Mouse (Mus musculus) retina, postnatal 1 day (tissue): Measurements from ENCODE around the gene Ttc21a.

Source experiments
- DNase-seq: peaks from one replicate; pipeline ENCODE4 v3.0.0-alpha.2; 2012

The Ttc21a gene

DNA sequence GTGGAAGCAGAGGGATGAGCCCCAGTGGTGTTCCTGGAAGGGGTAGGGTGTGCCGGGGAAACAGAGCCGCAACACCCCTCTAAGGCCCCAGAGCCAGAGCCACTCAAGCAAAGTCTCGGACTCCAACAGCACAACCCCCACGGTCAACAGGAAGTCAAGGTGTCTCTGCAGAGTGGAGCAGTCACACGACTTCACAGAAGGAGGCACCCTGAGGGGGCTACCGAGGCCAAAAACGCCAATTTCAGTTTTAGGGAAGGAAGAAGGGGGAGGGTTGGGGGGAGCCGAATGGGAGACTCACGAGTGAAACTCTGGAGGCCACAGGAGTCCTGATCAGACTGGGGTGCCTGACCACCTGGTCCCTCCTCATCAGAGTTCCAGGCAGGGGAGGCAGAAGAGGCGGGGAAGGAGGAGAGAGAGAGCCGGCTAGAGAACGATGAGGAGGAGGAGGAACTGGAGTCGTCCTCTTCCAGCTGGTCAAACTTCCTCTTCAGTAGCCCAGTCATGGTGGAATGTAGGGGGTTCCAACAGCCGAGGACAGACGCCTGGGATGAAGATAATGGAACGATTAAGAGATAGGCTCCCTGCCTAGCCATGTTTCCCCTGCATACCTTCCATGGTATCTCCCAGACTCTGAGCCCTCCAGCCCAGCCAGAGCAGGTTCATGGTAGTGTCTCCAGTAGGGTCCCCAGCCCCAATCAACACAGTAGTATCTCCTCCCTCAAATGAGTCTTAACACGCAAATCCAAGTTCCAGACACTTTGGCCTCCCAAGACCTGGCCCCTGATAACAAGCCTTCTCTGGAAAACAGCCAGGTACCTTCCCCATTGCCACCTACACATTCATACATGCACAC, 39.5 kb downstream of the Ttc21a start:
- no peak for DNase-seq

GRCm38 (mm10) chr9:119977557-119978060, 40.2 kb downstream of the Ttc21a start:
- peak; percentile 49 for DNase-seq

DNA sequence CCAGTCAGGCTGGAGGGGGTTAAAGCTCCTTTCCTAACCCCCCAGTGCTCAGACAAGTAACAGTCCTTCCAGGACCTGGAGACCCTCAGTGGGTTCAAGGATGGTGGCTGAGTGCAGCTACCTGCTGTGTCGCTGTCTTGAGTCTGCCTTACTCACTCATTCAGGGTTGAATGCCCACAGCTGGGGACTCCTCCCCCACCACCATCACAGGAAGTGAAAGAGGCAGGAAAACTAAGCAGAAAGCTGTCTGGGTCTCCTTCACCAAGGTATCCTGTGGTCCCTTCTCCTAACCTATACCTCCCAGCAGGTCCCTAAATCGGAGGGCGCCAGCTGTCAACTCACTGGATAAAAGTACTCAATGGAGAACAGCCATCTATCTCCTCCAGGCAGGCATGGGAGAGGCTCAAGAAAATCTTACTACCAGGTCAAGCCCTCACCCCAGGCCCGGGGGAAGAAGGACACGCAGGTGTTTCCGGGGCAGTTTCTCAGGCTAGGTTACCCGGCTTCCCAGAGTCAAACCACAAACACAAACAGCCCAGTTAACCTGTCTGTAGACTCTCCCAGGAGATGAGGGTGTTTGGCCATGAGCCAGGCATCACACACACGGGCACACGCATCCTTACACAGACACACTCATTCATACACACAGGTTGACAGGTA, 40.9 kb downstream of the Ttc21a start:
- peak; percentile 43 for DNase-seq

- no peak for DNase-seq
Observed at GRCm38 (mm10) chr9:119978811-119979441, 41.5 kb downstream of the Ttc21a start.

DNA sequence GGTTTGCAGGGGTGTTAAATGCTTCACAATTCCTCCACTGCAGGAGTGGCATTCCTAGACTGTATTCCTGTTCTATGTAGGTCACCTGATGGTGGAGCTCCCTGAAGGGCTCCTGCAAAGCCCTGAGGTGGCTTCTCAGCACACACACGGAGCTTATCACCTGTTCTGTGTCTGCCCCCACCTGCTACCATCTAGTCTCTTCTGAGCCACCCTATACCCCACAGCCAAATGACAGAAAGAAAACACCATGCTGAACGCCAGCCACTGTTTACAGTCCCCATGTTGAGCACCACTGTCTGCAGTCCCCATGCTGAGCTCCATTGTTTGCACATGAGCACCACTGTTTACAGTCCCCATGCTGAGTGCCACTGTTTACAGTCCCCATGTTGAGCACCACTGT, 42.3 kb downstream of the Ttc21a start:
- no peak for DNase-seq

DNA sequence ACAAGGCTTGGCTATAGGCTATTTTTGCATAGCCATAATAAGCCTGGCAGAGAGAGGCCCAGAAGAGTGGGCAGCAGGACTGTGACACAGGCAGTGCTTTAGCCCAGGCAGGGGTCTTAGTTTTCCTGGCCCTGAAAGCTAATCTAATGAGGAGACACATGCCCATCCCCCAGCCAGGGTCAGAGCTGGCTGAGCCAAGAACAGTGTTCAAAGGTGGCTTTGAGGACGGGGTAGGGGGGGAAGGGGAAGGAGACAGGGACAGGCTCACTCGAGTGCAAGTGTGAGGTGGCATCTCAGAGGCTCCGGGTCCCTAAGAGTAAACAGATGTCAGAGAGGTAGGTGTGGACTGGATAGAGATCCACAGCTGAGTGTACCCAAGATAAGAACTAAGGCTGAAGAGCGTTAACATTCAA, 43.4 kb downstream of the Ttc21a start:
- DNase-seq = no peak

- peak; percentile 68 for DNase-seq
Observed at GRCm38 (mm10) chr9:119981183-119982179, 44.1 kb downstream of the Ttc21a start.

DNA sequence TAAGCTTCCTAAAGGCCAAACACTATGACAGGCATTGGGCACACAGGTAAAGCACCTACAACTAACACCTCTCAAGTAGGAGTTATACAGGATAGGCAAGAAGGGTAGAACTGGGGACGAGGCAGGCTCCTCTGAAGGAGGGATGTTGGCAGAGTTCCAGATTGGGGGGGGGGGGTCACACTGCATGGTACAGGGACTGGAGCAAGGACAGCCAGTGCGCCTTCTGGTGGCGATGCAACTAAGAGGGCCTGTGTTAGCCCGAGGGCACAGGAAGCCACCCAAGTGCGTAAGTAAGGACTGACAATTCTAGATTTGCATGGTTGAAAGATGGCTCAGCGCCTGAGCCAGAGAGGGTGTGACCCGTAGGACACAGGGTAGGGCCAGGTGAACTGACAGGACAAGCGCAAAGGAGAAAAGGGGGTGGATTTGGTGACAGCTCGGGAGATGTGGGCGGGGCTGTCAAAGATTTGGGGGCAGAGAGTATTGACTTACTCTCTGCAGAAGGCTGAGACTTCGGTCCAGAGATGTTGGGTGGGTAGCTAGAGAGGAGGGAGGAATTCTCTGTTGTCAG, 44.9 kb downstream of the Ttc21a start:
- DNase-seq = peak; percentile 73

GRCm38 (mm10) chr9:119982956-119983551, 45.6 kb downstream of the Ttc21a start:
- DNase-seq = peak; percentile 58

- peak; percentile 86 for DNase-seq
Observed at GRCm38 (mm10) chr9:119983585-119984535, 46.5 kb downstream of the Ttc21a start.

DNA sequence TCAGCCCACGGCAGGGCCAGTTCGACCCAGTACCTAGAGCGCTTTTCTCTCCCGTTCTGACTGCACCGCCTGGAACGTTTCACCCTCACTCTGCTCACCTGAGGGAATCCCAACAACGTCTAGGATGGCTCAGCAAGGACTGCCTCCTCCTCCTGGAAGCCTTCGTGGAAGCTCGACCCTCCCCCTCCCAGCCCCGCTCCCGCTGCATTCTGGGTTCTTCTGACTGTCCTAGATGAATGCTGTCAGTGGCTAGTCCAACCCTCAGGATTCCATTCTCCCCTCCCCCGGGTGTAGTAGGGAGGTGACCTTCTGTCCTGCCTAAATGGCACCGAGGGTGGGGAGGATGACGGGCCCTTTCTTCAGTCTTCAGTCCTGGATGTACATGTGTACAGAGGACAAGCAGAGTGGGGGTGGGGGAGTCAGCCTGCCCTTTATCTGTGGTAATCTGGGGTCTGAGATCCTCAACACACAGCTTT, 47.2 kb downstream of the Ttc21a start, which contains the start of gene Csrnp1:
Gene Csrnp1 (minus strand): TSS at position 123 of the 476 bp plus-strand sequence.
- DNase-seq = peak; percentile 59

- no peak for DNase-seq
Observed at GRCm38 (mm10) chr9:119985881-119986574, 48.6 kb downstream of the Ttc21a start.

DNA sequence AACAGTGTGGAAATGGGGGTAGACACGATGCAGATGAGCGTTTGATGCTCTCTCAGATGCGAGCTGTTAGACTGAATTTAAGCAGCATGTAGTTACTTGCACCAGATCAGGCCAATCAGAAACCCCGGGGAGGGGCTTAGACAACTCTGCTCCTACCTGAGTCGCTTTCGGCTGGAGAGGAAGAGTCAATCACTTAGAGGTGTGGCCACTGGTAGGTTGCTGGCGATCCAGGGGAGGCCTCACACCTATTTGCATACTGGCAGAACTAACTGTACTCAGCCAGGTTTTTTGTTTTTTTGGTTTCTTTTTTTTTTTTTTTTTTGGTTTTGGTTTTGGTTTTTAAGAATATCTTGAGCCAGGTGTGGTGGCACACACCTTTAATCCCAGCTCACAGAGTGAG, 50.9 kb downstream of the Ttc21a start:
- no peak for DNase-seq

DNA sequence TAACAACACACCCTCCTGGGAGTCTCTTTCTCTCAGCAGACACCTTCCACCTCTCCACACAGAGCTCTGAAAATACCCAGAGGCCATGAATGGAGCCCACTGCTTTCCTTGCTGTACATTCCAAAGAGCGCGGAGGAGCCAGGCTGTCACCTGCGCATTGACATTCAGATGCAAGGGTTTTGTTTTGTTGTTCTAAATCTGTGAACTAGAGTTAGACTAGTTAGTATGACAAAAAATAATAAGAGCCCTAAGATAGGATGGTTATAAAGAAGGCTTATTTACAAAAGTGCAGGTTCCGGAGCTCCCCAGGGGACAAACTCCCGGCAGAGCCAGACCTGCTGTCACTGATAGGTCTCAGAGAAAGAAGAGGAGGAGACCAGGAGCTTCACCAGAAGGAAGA, 53.9 kb downstream of the Ttc21a start:
- DNase-seq = no peak

- no peak for DNase-seq
Observed at GRCm38 (mm10) chr9:119993092-119993844, 55.9 kb downstream of the Ttc21a start.

- DNase-seq = no peak
Observed at GRCm38 (mm10) chr9:119994207-119994606, 56.8 kb downstream of the Ttc21a start.

DNA sequence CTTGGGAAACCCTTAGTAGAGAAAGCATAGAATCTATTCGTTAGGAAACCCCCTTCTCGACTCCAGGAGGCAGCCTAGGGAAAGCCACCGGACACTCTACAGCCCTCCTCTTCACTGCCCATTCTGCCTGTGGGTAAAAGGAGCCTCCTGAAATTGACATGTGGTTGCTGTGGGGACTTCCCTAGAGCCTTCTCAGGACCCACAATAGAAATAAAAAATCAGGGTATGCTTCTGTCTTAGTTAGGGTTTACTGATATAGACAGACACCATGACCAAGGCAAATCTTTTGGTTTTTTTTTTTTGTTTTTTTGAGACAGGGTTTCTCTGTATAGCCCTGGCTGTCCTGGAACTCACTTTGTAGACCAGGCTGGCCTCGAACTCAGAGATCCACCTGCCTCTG, 58.7 kb downstream of the Ttc21a start:
- no peak for DNase-seq

GRCm38 (mm10) chr9:119998776-119999175, 61.4 kb downstream of the Ttc21a start:
- no peak for DNase-seq

GRCm38 (mm10) chr9:119999636-120000035, 62.2 kb downstream of the Ttc21a start:
- DNase-seq = no peak
